Mouse (Mus musculus) intestine, postnatal 0 days (tissue): ENCODE data around the gene Gm49318. TPM values are rescaled to one million over a fixed set of nuclear protein-coding genes. Genes with fewer than 3 reads are reported as not detected.

Experiments
- ATAC-seq: fragments of 200-750 bp; cut with Nextera tagmentation; 2 replicates; pipeline ENCODE4 v1.8.0; 2017; ENCODE audit warnings: mild to moderate bottlenecking, moderate TSS enrichment, moderate library complexity
- H3K27ac ChIP-seq: fragments of 300-500 bp; sonication (generic); 2 replicates; pipeline ENCODE4 v1.5.1; 2014; ENCODE audit warnings: mild to moderate bottlenecking, low read depth, low read length, moderate library complexity
- H3K27me3 ChIP-seq: fragments of 300-500 bp; sonication (generic); replicated peaks from 2 replicates; pipeline ENCODE4 v1.6.1; 2014; ENCODE audit warnings: low read length, mixed read lengths; ENCODE audit not compliant: control insufficient read depth, insufficient read depth
- H3K36me3 ChIP-seq: fragments of 300-500 bp; sonication (generic); 2 replicates; pipeline ENCODE4 v1.6.1; 2014; ENCODE audit warnings: mild to moderate bottlenecking, moderate library complexity; ENCODE audit not compliant: control insufficient read depth, insufficient read depth
- H3K4me1 ChIP-seq: fragments of 300-500 bp; sonication (generic); replicated peaks from 2 replicates; pipeline ENCODE4 v1.6.1; 2014; ENCODE audit warnings: antibody characterized with exemption, low read length, mixed read lengths; ENCODE audit not compliant: control insufficient read depth, insufficient read depth
- H3K4me2 ChIP-seq: fragments of 300-500 bp; sonication (generic); replicated peaks from 2 replicates; pipeline ENCODE4 v1.6.1; 2014; ENCODE audit warnings: low read depth, mild to moderate bottlenecking, moderate library complexity
- H3K4me3 ChIP-seq: fragments of 300-500 bp; sonication (generic); 2 replicates; pipeline ENCODE4 v1.5.1; 2014; ENCODE audit warnings: low read depth, low read length
- H3K9ac ChIP-seq: fragments of 300-500 bp; sonication (generic); 2 replicates; pipeline ENCODE4 v1.6.1; 2014; ENCODE audit warnings: mild to moderate bottlenecking, low read depth, low read length
- H3K9me3 ChIP-seq: fragments of 300-500 bp; sonication (generic); 2 replicates; pipeline ENCODE4 v1.6.1; 2016; ENCODE audit warnings: mixed run types; ENCODE audit not compliant: control insufficient read depth
- CTCF ChIP-seq: sonication (generic); IDR thresholded peaks from 2 replicates; pipeline ENCODE4 v1.5.1; 2016; ENCODE audit warnings: low read depth, mild to moderate bottlenecking, control low read depth, antibody characterized with exemption, moderate library complexity
- WGBS: fragments of 180-500 bp; shearing (Covaris S2); extraction: QIAGEN DNeasy Blood & Tissue Kit; methylation state at CpG from one replicate; pipeline ENCODE4 v1.1.7; 2014; 5-methylcytosine and 5-hydroxymethylcytosine counted together
- polyA plus RNA-seq: library from polyadenylated mRNA; unstranded; fragments of >200 nt; fragmentation: Nextera tagmentation; extraction: Ambion mirVana; gene quantifications from 2 replicates; pipeline ENCODE4 v1.2.1, GENCODE M21; 2015

Gm49318 gene
- polyA plus RNA-seq, 1 experiment from 2014 or later: not detected

- H3K4me2 ChIP-seq: no peak overlapping the region
- no peaks in the 10 kb centered on the region for H3K27me3 ChIP-seq
- H3K4me3 ChIP-seq: no peak overlapping the region
- H3K9me3 ChIP-seq: no peaks in the 10 kb centered on the region
- WGBS: 79% methylated on average over 7 of the region's 7 CpGs
- no peak overlapping the region for H3K9ac ChIP-seq
- no peak for ATAC-seq
- TF ChIP-seq CTCF: no peak
- peaks cover 20% of the 10 kb centered on the region for H3K36me3 ChIP-seq
- H3K4me1 ChIP-seq: no peaks in the 10 kb centered on the region
- H3K27ac ChIP-seq: no peak overlapping the region
Measured at GRCm38 (mm10) chr9:22017208-22017825, 53.7 kb downstream of the Gm49318 start.

GRCm38 (mm10) chr9:22016245-22016644, 54.8 kb downstream of the Gm49318 start:
- H3K36me3 ChIP-seq: peaks cover 31% of the 10 kb centered on the region
- H3K27ac ChIP-seq: no peak overlapping the region
- no peak for TF ChIP-seq CTCF
- H3K4me2 ChIP-seq: no peak overlapping the region
- H3K9me3 ChIP-seq: no peaks in the 10 kb centered on the region
- WGBS: 77% methylated on average over 10 of the region's 10 CpGs
- no peaks in the 10 kb centered on the region for H3K27me3 ChIP-seq
- no peak overlapping the region for H3K9ac ChIP-seq
- ATAC-seq: no peak
- no peak overlapping the region for H3K4me3 ChIP-seq
- no peaks in the 10 kb centered on the region for H3K4me1 ChIP-seq

GRCm38 (mm10) chr9:22012731-22013130, 58.3 kb downstream of the Gm49318 start:
- Histone ChIP-seq H3K27me3 (no peaks in the 10 kb centered on the region), H3K4me2 (no peak overlapping the region), H3K27ac (no peak overlapping the region), H3K9ac (no peak overlapping the region), H3K4me1 (no peaks in the 10 kb centered on the region), H3K36me3 (peaks cover 66% of the 10 kb centered on the region), H3K4me3 (no peak overlapping the region), H3K9me3 (no peaks in the 10 kb centered on the region)
- ATAC-seq: no peak
- no peak for TF ChIP-seq CTCF
- WGBS: 92% methylated on average over 13 of the region's 13 CpGs

- WGBS: 86% methylated on average over 5 of the region's 5 CpGs
- H3K4me1 ChIP-seq: no peaks in the 10 kb centered on the region
- H3K27me3 ChIP-seq: no peaks in the 10 kb centered on the region
- H3K27ac ChIP-seq: no peak overlapping the region
- TF ChIP-seq CTCF: no peak
- H3K36me3 ChIP-seq: peaks cover 77% of the 10 kb centered on the region
- no peak overlapping the region for H3K4me3 ChIP-seq
- H3K9ac ChIP-seq: no peak overlapping the region
- no peak for ATAC-seq
- H3K9me3 ChIP-seq: no peaks in the 10 kb centered on the region
- no peak overlapping the region for H3K4me2 ChIP-seq
Measured at GRCm38 (mm10) chr9:22011055-22011454, 60.0 kb downstream of the Gm49318 start.

GRCm38 (mm10) chr9:22004546-22004945, 66.5 kb downstream of the Gm49318 start:
- peaks cover 49% of the 10 kb centered on the region for H3K36me3 ChIP-seq
- H3K4me1 ChIP-seq: peaks cover 4% of the 10 kb centered on the region
- ATAC-seq: no peak
- no peaks in the 10 kb centered on the region for H3K9me3 ChIP-seq
- H3K4me3 ChIP-seq: 0 out of 2 replicates have a peak overlapping the region, but pooled peaks have one; percentile 70
- no peak for TF ChIP-seq CTCF
- no peak overlapping the region; the same call in 1 of the 2 replicates for H3K27ac ChIP-seq
- no peaks in the 10 kb centered on the region for H3K27me3 ChIP-seq
- H3K9ac ChIP-seq: no peak overlapping the region
- peak overlapping the region; percentile 80 for H3K4me2 ChIP-seq
- whole genome bisulfite sequencing: 67% methylated on average over 12 of the region's 12 CpGs

GRCm38 (mm10) chr9:22003163-22003554, 67.9 kb downstream of the Gm49318 start:
- H3K27me3 ChIP-seq: no peaks in the 10 kb centered on the region
- peak overlapping the region; percentile 59 for H3K9ac ChIP-seq
- WGBS: under 1% methylated on average over 18 of the region's 18 CpGs
- H3K36me3 ChIP-seq: peaks cover 35% of the 10 kb centered on the region
- peak overlapping the region; percentile 82 for H3K27ac ChIP-seq
- ATAC-seq: peak; percentile 19
- peaks cover 4% of the 10 kb centered on the region for H3K4me1 ChIP-seq
- H3K4me3 ChIP-seq: peak overlapping the region; percentile 70
- peak overlapping the region; percentile 80 for H3K4me2 ChIP-seq
- H3K9me3 ChIP-seq: no peaks in the 10 kb centered on the region
- no peak for TF ChIP-seq CTCF
